Mouse (Mus musculus) midbrain, embryonic 14.5 days (tissue): ENCODE measurements around the gene Ntng2. TPM values are rescaled to one million over a fixed set of nuclear protein-coding genes. Genes with fewer than 3 reads are reported as not detected.
A peak's percentile ranks its signal among the peaks of the same experiment; 100 is the strongest.

Experiments used
- ATAC-seq: fragments of 200-750 bp; cut with Nextera tagmentation; 2 replicates; pipeline ENCODE4 v1.8.0; 2017; ENCODE audit warnings: moderate number of reproducible peaks, moderate library complexity; ENCODE audit not compliant: low FRiP score, low TSS enrichment
- DNase-seq: peaks from one replicate; pipeline ENCODE4 v3.0.0-alpha.2; 2015
- H3K27ac ChIP-seq: fragments of 300-500 bp; sonication (generic); replicated peaks from 2 replicates; pipeline ENCODE4 v1.5.1; 2014; ENCODE audit warnings: mild to moderate bottlenecking, low read depth, low read length, moderate library complexity
- H3K27me3 ChIP-seq: fragments of 300-500 bp; sonication (generic); 2 replicates; pipeline ENCODE4 v1.6.1; 2014; ENCODE audit warnings: low read length, control low read depth, mixed read lengths; ENCODE audit not compliant: control insufficient read depth, insufficient read depth
- H3K36me3 ChIP-seq: fragments of 300-500 bp; sonication (generic); 2 replicates; pipeline ENCODE4 v1.6.1; 2014; ENCODE audit warnings: low read length, control low read depth; ENCODE audit not compliant: control insufficient read depth, insufficient read depth
- H3K4me1 ChIP-seq: fragments of 300-500 bp; sonication (generic); 2 replicates; pipeline ENCODE4 v1.6.1; 2014; ENCODE audit warnings: mild to moderate bottlenecking, antibody characterized with exemption, low read length, control low read depth; ENCODE audit not compliant: control insufficient read depth, insufficient read depth
- H3K4me2 ChIP-seq: fragments of 300-500 bp; sonication (generic); 2 replicates; pipeline ENCODE4 v1.6.1; 2014; ENCODE audit warnings: mild to moderate bottlenecking, low read length, moderate library complexity
- H3K4me3 ChIP-seq: fragments of 300-500 bp; sonication (generic); replicated peaks from 2 replicates; pipeline ENCODE4 v1.5.1; 2014; ENCODE audit warnings: low read depth, low read length
- H3K9ac ChIP-seq: fragments of 300-500 bp; sonication (generic); replicated peaks from 2 replicates; pipeline ENCODE4 v1.6.1; 2014; ENCODE audit warnings: mild to moderate bottlenecking, low read length, moderate library complexity
- H3K9me3 ChIP-seq: fragments of 300-500 bp; sonication (generic); 2 replicates; pipeline ENCODE4 v1.6.1; 2016; ENCODE audit warnings: low read length, control low read depth, mixed read lengths; ENCODE audit not compliant: control insufficient read depth
- WGBS: fragments of 180-500 bp; shearing (Covaris S2); extraction: QIAGEN DNeasy Blood & Tissue Kit; methylation state at CpG from one replicate; pipeline ENCODE4 v1.1.7; 2014; 5-methylcytosine and 5-hydroxymethylcytosine counted together
- polyA plus RNA-seq: library from polyadenylated mRNA; unstranded; fragments of >200 nt; fragmentation: Nextera tagmentation; extraction: Ambion mirVana; gene quantifications from 2 replicates; pipeline ENCODE4 v1.2.1, GENCODE M21; 2014

Gene Ntng2
- polyA plus RNA-seq: 9.8 and 15.9 TPM in 2 replicates

DNA sequence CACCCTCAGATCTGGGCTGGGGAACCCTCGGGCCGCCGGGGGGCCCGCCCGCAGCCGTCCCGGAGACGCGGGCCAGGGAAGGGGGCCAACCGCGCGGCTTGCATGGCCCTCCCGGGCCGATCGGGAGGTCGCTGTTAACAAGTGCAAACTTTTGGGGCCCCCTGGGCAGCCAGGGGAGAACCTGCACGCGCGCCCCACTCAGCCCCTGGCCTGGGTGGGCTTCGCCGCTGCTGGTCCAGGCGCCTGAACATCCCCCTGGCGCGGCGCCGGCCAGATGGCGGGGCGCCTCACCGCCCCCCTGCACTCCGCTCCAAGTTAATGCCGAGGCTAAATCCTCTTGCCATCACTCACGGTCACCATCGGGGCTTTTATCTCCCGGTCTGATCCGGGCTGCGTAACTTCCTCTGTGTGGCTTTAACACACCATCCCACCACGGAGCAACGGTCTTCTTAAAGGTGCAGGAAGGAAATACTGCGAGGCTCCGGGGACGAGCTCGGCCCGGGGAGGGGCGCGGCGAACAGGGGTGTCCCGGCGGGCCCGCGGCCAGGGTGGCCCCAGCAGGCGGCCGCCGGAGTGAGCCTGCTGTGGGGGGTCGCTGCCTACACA, at the start of gene Ntng2:
Gene Ntng2, minus strand, starts transcription at position 407 of the 606 bp plus-strand sequence.
- H3K4me2 ChIP-seq: peak within 1 kb of the TSS; percentile 98
- H3K4me1 ChIP-seq: peaks cover 36% of the 10 kb centered on the region
- peak; percentile 82 for DNase-seq
- peak within 1 kb of the TSS; percentile 86 for H3K27ac ChIP-seq
- H3K9me3 ChIP-seq: no peaks in the 10 kb centered on the region
- no peaks in the 10 kb centered on the region for H3K36me3 ChIP-seq
- H3K9ac ChIP-seq: peak within 1 kb of the TSS; percentile 68
- under 1% methylated on average over 53 of the region's 54 CpGs for WGBS
- peak within 1 kb of the TSS; percentile 60 for H3K4me3 ChIP-seq
- ATAC-seq: peak; percentile 53
- peaks cover 28% of the 10 kb centered on the region for H3K27me3 ChIP-seq

DNA sequence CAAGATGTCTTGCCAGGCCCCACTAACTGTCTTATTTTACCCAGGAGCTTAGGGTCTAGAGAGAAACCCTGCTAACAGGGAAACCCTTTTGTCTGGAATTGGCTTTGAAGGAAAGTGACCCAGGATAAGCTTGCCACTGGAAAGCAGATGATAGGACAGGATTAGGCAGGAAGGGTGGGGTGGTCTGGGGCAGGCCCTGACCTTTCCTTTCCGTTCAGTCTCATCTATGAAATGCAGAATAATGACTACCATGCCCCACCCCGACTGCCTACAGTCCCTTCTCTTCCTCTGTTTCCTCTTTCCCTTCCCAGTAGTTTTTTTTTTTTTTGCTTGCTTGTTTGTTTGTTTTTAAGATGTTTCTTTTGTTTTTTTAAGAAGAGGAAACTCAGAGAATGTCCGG, 42.8 kb upstream of the Ntng2 start:
- WGBS: 77% methylated on average over 3 of the region's 3 CpGs
- Histone ChIP-seq H3K27me3 (no peaks in the 10 kb centered on the region), H3K27ac (no peak overlapping the region), H3K9ac (no peak overlapping the region), H3K4me2 (no peak overlapping the region), H3K36me3 (no peaks in the 10 kb centered on the region), H3K4me1 (no peaks in the 10 kb centered on the region), H3K9me3 (no peaks in the 10 kb centered on the region), H3K4me3 (no peak overlapping the region)
- no peak for ATAC-seq
- no peak for DNase-seq

DNA sequence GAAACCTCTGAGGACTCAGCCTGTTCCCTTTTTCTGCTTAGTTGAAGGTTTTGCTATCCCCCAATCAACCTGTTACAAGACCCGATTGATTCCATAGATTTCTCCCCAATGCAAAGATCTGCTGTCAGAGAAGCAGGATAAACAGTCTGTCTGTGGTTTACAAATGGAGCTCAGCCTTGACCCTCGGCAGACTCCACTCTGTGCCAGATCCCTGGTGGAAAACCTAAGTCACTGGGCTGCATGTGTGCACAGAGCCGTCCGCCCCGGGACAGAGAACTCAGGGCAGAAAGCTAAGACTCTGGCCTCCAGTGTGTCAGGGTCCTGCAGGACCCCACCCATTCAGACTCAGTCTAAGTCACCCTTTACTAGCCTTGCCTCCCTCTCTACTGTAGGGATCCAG, 34.8 kb upstream of the Ntng2 start:
- DNase-seq (no peak), ATAC-seq (no peak)
- no peaks in the 10 kb centered on the region for H3K36me3 ChIP-seq
- no peak overlapping the region for H3K27ac ChIP-seq
- no peak overlapping the region for H3K4me3 ChIP-seq
- H3K9ac ChIP-seq: no peak overlapping the region
- no peaks in the 10 kb centered on the region for H3K27me3 ChIP-seq
- no peak overlapping the region for H3K4me2 ChIP-seq
- no peaks in the 10 kb centered on the region for H3K4me1 ChIP-seq
- H3K9me3 ChIP-seq: no peaks in the 10 kb centered on the region
- WGBS: 86% methylated on average over 5 of the region's 5 CpGs

DNA sequence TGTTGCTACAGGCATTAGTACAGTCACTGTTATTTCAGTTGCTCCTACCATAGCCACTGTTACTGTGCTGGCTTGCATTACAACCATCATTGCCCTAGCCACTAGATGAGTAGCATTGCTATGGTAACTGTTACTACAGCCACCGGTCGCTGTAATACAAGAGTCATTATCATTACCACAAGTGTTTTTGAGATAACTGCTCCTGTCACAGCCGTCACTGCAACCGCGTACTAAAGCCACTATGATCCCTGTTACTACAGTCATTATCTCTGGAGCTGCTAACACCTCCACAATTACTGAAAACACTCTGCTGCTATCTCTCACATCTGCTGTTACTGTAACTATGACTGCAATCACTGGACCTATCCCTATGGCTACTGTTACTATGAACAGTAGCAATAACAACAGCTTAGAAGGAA, 24.9 kb upstream of the Ntng2 start:
- DNase-seq: no peak
- Histone ChIP-seq H3K4me3 (no peak overlapping the region), H3K36me3 (no peaks in the 10 kb centered on the region), H3K9me3 (no peaks in the 10 kb centered on the region), H3K4me1 (0 out of 2 replicates have a peak, but pooled peaks cover 3% of the 10 kb centered on the region), H3K4me2 (no peak overlapping the region), H3K9ac (no peak overlapping the region), H3K27me3 (no peaks in the 10 kb centered on the region), H3K27ac (no peak overlapping the region)
- no peak for ATAC-seq
- 79% methylated on average over 5 of the region's 5 CpGs for WGBS

DNA sequence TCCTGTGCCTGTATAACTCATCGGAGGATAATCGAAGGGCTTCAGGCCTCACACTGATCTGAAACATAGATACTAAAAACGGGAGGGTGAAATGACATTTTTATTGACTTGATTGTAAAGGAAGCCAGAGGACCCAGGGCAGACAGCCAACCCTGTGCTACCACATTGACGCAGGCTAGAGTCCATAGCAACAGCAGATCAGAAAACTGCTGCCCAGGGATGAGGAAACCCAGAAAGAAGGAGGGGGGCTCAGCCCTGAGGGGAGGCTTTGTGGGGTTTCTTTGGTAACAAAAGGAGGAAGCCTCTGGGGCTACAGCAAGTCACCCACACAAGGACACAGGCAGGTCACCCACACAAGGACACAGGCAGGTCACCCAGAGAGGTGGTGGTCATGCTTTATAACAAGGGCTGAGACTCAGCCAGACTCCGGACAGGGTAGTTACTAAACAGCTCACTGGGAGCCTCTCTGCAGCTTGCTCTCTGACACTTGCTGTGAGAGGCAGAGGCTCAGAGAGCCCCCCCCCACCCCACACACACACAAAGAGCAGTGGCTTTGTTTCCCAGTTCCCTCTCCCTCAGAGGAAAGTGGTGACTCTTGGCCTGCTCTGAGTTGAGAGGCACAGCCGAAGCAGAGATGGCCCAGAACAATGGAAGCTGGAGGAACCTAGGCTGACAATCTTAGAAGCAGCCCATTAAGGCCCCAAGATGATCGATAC, 19.2 kb upstream of the Ntng2 start:
- DNase-seq (peak; percentile 69), ATAC-seq (peak; percentile 27; the same call in 1 of the 2 replicates)
- H3K27me3 ChIP-seq: no peaks in the 10 kb centered on the region
- H3K36me3 ChIP-seq: no peaks in the 10 kb centered on the region
- H3K9ac ChIP-seq: no peak overlapping the region
- no peak overlapping the region for H3K4me2 ChIP-seq
- peaks cover 15% of the 10 kb centered on the region for H3K4me1 ChIP-seq
- H3K27ac ChIP-seq: peak overlapping the region; percentile 57
- no peak overlapping the region for H3K4me3 ChIP-seq
- WGBS: 27% methylated on average over 7 of the region's 7 CpGs
- no peaks in the 10 kb centered on the region for H3K9me3 ChIP-seq

DNA sequence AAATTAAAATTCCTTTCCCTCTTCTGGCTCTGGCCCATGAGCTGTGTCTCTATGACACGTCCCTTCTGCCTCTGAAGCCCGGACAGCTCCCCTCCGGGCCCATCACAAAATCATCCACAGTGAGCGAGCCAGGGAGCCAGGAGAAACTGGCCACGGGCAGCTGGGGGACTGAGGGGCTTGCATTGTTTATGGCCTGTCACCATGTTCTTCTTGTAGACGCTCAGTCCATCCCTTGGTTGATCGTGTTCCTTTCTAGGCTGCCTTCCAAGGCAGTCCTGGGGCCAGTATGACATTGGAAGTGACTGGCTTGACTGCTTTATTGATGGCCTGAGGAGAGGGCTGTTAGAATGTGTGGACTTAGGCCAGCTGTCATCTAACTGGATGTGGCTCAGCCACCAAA, 18.3 kb upstream of the Ntng2 start:
- H3K9ac ChIP-seq: no peak overlapping the region
- H3K9me3 ChIP-seq: no peaks in the 10 kb centered on the region
- no peaks in the 10 kb centered on the region for H3K36me3 ChIP-seq
- DNase-seq: no peak
- no peak overlapping the region for H3K4me3 ChIP-seq
- 78% methylated on average over 7 of the region's 7 CpGs for WGBS
- no peak for ATAC-seq
- no peak overlapping the region for H3K27ac ChIP-seq
- H3K4me1 ChIP-seq: peaks cover 13% of the 10 kb centered on the region
- no peak overlapping the region for H3K4me2 ChIP-seq
- no peaks in the 10 kb centered on the region for H3K27me3 ChIP-seq

DNA sequence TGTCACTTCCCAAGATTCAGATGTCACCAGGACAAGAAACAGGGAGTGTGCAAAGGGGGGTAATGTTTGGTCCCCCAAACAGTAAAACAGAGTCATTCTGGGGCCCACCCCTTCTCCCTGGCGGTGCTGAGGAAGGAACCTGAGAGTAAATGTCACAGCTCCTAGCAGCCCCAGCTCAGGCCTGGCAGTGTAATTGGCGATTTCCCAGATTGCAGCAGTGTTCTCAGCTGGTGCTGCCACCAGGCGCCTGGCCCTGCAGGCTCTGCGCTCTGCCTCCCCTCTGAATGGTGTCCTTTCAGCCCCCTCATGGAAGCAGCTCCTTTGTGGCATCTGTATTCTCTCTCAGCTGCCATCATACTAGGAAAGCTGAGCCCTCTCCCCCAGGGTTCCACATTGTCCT, 14.0 kb upstream of the Ntng2 start:
- ATAC-seq: no peak
- H3K4me2 ChIP-seq: no peak overlapping the region
- H3K27ac ChIP-seq: peak overlapping the region; percentile 54; the same call in 1 of the 2 replicates
- no peaks in the 10 kb centered on the region for H3K27me3 ChIP-seq
- H3K4me1 ChIP-seq: peaks cover 4% of the 10 kb centered on the region; the same call in 1 of the 2 replicates
- no peaks in the 10 kb centered on the region for H3K36me3 ChIP-seq
- H3K4me3 ChIP-seq: no peak overlapping the region
- no peak overlapping the region for H3K9ac ChIP-seq
- DNase-seq: peak; percentile 64
- no peaks in the 10 kb centered on the region for H3K9me3 ChIP-seq
- WGBS: 19% methylated on average over 4 of the region's 4 CpGs

DNA sequence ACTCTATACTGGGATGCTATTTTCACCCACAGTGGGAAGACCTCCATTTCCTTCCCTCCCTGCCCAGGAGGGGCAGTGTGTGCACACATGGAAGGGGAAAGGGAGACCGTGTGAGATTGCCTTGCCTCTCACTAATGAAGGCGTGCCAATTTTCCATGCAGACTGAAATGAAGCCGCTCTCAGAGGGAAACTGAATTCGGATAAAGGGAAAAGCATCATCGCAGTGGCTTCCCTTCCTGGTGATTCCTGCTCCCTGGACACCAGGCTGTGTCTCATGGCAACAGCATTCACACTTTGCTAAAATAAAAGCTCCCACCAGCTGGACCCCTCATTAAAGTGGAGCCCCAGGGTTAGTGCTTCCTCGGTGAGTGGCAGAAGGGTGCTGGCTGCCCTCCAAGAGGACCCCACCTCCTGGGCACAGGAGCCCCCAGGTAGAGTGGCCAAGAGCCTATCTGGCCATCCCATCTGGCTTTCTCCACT, 9.7 kb upstream of the Ntng2 start:
- H3K9me3 ChIP-seq: no peaks in the 10 kb centered on the region
- no peak overlapping the region for H3K27ac ChIP-seq
- no peaks in the 10 kb centered on the region for H3K27me3 ChIP-seq
- H3K9ac ChIP-seq: no peak overlapping the region
- no peak overlapping the region for H3K4me2 ChIP-seq
- ATAC-seq: no peak
- H3K36me3 ChIP-seq: no peaks in the 10 kb centered on the region
- H3K4me3 ChIP-seq: no peak overlapping the region
- peak; percentile 65 for DNase-seq
- H3K4me1 ChIP-seq: no peaks in the 10 kb centered on the region
- WGBS: 39% methylated on average over 6 of the region's 6 CpGs

DNA sequence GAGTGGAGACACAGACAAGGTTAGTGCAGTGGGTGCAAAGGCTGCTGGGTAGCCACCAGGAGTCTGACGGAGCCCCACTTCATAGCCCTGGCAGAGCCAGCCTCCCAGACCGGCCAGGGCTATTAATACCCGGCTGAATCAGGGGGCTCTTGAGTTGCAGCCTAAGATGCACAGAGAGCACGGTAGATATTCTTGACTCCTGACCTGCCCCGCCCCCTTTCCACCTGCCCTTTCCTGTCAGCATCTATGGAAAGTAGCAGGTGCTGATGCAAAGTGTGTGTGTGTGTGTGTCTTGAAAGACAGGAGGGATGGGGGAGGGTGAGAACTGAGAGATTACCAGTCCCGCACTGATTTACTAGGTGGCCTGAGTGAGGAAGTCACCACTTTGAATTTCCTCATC, 8.3 kb upstream of the Ntng2 start:
- no peak for DNase-seq
- no peak for ATAC-seq

More for the DNA sequence above, 8.3 kb upstream of the Ntng2 start:
- Histone ChIP-seq H3K27me3 (no peaks in the 10 kb centered on the region), H3K9me3 (no peaks in the 10 kb centered on the region), H3K27ac (no peak overlapping the region), H3K36me3 (no peaks in the 10 kb centered on the region), H3K4me3 (no peak overlapping the region), H3K4me2 (no peak overlapping the region), H3K9ac (no peak overlapping the region), H3K4me1 (no peaks in the 10 kb centered on the region)
- 76% methylated on average over 6 of the region's 6 CpGs for WGBS
